Mouse (Mus musculus): ENCODE data around the gene H3f3b.

DNA sequence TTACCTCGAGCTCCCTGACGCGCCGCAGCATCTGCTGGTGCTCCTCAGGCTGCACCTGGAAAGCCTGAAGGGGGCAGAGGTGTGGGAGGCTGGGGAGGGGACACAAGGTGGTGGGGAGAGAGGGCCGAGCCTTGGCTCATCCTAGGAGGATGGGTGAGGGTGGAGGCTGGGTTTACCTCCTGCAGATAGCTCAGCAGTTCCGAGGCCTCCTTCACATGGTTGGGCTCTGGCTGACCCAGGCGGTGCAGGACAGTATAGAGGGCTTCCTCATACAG lies 48.4 kb upstream of the H3f3b start:
- TF ChIP-seq CTCF (conservative IDR thresholded peaks at IDR 0.05; ENCODE audit: low read length) (no peak), NANOG (IDR thresholded peaks at IDR 0.05; ENCODE audit: borderline replicate concordance, low read length) (no peak), POU5F1 (IDR thresholded peaks at IDR 0.05; ENCODE audit: borderline replicate concordance, low read length) (no peak)
